ENCODE assay signal across 17 mouse cellular contexts in the genomic region with DNA sequence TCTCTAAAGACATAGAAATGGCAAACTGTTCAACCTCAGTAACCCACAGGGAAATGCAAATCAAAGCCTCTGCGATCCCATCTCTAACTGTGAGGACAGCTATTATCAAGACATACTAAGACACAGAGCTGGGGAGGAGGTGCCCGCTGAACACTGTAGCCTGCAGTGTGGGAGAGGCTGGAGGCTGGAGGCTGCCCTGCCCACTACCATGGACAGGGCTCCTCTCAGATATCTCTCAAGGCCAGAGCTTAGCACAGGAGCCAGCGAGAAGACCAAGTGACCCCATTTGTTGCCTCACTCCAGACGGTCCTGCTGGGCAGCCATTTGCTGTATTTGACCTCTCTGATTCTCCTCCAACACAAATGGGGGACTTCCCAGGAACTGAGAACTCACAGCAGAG. TPM values are rescaled to one million over a fixed set of nuclear protein-coding genes. Genes with fewer than 3 reads are reported as not detected.
"Had no signal": no experiment of that assay in that cellular context is flagged by ENCODE, and none has a peak within 500 bp of the region (broad histone marks: within the 10 kb centered on the region; RNA-seq: fewer than 3 reads in every experiment).

No protein-coding gene starts in this region.

- DNase-seq: kidney, adult 11 months; kidney, adult 8-10 months; kidney, postnatal 10 days; kidney, postnatal 4 days; left cerebral cortex, postnatal 4 days; liver, postnatal 0 days; lung, embryonic 14.5 days; retina, postnatal 1 day; right cerebral cortex, postnatal 25 days; spleen, adult 18-20 months; thymus, adult 2 months; thymus, postnatal 14 days; thymus, postnatal 4 days had no signal

RNA-seq across cellular contexts. Expression of a gene that starts 22.5 kb away (rescaled TPM):
- total RNA-seq: megakaryocyte, adult 5-6 weeks had no signal
- polyA plus RNA-seq: macrophage had no signal

RNA-seq across cellular contexts. Expression of a gene that starts 53.3 kb away (rescaled TPM):
- total RNA-seq: left cerebral cortex, postnatal 14 days; left cerebral cortex, postnatal 4 days; megakaryocyte, adult 5-6 weeks had no signal
- polyA plus RNA-seq: liver, embryonic 14.5 days; liver, postnatal 0 days; macrophage had no signal
